Mouse (Mus musculus): ENCODE results near the gene Efcab7. TPM values are rescaled to one million over a fixed set of nuclear protein-coding genes. Genes with fewer than 3 reads are reported as not detected.
A peak's percentile ranks its signal among the peaks of the same experiment; 100 is the strongest.

Gene Efcab7
- total and polyA plus RNA-seq, 3 experiments = 1.6 to 3.8 (median 3.1) TPM

DNA sequence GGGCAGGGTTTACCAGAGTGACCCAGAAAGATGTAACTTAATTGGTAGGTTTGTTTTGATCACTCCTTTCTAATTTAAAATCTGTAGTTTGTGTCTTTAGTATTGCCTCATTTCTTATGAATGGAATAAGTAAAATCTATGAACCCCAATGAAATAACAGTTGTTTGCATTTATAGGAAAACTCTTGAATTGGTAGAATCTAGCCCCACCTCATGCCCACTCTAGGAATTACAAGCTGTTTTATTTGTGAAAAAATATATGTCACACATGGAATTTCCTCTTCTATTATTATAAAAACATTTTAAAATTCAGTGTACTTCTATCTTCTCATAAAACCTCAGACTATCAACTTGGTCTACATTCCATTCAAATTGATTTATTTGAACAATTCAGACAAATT, 52.9 kb downstream of the Efcab7 start:
- H3K79me2 ChIP-seq (replicated peaks; ENCODE audit: control insufficient read depth, insufficient read depth, low read length) = no peaks in the 10 kb centered on the region
- DNase-seq = no peak
- no peaks in the 10 kb centered on the region for H3K27me3 ChIP-seq (ENCODE audit: control insufficient read depth, insufficient read depth, low read length)
- no peaks in the 10 kb centered on the region for H3K4me1 ChIP-seq (ENCODE audit: control insufficient read depth, insufficient read depth, low read length)
- no peak overlapping the region for H3K27ac ChIP-seq
- no peaks in the 10 kb centered on the region for H3K36me3 ChIP-seq (ENCODE audit: control insufficient read depth, insufficient read depth, low read length)
- TF ChIP-seq POLR2A (IDR thresholded peaks at IDR 0.05; ENCODE audit: insufficient read depth, low read depth, low read length) (no peak), CTCF (IDR thresholded peaks at IDR 0.05) (peak; percentile 83), EP300 (IDR thresholded peaks at IDR 0.05; ENCODE audit: insufficient read depth, low read depth, low read length) (no peak)
- H3K4me3 ChIP-seq = no peak overlapping the region
- H3K9ac ChIP-seq (ENCODE audit: low read depth, low read length) = no peak overlapping the region
- intact Hi-C loops (cut with DNase I) = no loop called here

DNA sequence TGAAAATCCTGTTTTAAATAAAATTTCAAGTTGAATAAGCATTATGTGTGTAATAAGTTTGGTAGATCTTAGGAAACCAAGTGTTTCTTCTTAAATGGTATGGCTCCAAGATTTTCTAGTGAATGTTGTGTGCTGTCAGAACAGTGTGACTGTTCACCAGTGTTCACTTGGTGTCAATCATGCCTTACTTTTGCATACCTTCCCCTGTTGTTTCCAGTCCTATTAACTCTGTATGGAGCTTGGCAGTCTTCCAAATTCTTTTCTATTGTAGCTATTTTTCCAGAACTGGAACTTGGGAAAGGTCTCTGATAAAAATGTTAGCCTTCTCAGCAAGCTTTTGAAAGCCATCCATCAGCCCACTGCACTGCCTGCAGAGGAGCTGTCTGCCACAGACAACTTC, 53.4 kb downstream of the Efcab7 start:
- Histone ChIP-seq H3K9ac (ENCODE audit: low read depth, low read length) (no peak overlapping the region), H3K36me3 (ENCODE audit: control insufficient read depth, insufficient read depth, low read length) (no peaks in the 10 kb centered on the region), H3K27ac (no peak overlapping the region), H3K27me3 (ENCODE audit: control insufficient read depth, insufficient read depth, low read length) (no peaks in the 10 kb centered on the region), H3K79me2 (replicated peaks; ENCODE audit: control insufficient read depth, insufficient read depth, low read length) (no peaks in the 10 kb centered on the region), H3K4me3 (no peak overlapping the region), H3K4me1 (ENCODE audit: control insufficient read depth, insufficient read depth, low read length) (no peaks in the 10 kb centered on the region)
- TF ChIP-seq POLR2A (IDR thresholded peaks at IDR 0.05; ENCODE audit: insufficient read depth, low read depth, low read length) (no peak), EP300 (IDR thresholded peaks at IDR 0.05; ENCODE audit: insufficient read depth, low read depth, low read length) (no peak), CTCF (IDR thresholded peaks at IDR 0.05) (no peak)
- intact Hi-C loops (cut with DNase I) = no loop called here
- DNase-seq = no peak

DNA sequence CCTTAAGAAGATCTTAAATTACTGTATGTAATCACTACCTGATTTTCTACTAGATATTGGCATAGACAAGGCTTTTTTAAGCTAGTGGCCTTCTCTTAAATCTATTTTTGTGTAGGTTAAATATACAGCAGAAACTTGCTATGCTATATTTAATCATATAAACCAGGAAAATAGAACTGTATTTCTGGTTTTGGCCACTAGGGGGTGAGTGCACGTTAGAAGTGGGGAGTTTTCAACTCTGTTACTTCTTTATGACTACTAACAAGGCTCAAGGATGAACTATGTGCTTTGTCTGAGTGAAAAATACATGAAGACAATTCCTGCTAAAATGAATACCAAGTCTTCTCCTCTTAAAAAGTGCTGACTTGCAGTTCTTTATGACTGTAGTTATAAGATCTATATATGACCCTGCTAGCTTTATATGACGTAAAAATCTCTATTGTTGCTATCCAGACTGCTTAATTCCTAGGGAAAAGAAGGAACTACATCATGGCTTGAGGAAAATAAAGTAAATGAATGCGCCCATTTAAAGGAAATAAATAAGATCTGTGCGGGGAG, 85.0 kb downstream of the Efcab7 start:
- Histone ChIP-seq H3K79me2 (replicated peaks; ENCODE audit: control insufficient read depth, insufficient read depth, low read length) (no peaks in the 10 kb centered on the region), H3K9ac (ENCODE audit: low read depth, low read length) (no peak overlapping the region), H3K4me3 (no peak overlapping the region), H3K36me3 (ENCODE audit: control insufficient read depth, insufficient read depth, low read length) (no peaks in the 10 kb centered on the region), H3K27me3 (ENCODE audit: control insufficient read depth, insufficient read depth, low read length) (no peaks in the 10 kb centered on the region), H3K27ac (no peak overlapping the region), H3K4me1 (ENCODE audit: control insufficient read depth, insufficient read depth, low read length) (no peaks in the 10 kb centered on the region)
- TF ChIP-seq EP300 (IDR thresholded peaks at IDR 0.05; ENCODE audit: insufficient read depth, low read depth, low read length) = no peak
- peak; percentile 87 for TF ChIP-seq CTCF (IDR thresholded peaks at IDR 0.05)
- DNase-seq = no peak
- WGBS = 69% methylated on average over 4 of the region's 4 CpGs
- intact Hi-C loops (cut with DNase I) = no loop called here

DNA sequence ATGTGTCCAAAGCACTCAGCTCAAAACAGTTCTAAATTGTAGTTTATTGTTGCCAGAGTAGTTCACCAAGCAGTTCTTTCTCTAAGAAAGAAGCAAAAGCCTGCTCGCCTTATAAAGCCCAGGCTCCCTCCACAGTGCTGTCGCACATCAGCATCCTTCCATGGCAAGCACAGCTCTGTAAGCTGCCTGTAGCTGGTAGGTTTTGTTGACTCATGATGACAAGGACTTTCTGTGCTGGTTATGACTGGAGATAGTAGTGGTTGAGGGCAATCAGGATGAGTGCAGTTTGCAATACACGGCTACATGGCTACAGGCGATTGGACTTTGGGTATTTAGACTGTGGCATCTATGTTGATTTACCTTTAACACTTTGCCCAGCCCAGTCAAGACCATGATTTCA, 97.4 kb downstream of the Efcab7 start:
- H3K36me3 ChIP-seq (ENCODE audit: control insufficient read depth, insufficient read depth, low read length) = no peaks in the 10 kb centered on the region
- DNase-seq = no peak
- no peak overlapping the region for H3K27ac ChIP-seq
- 87% methylated on average over 4 of the region's 4 CpGs for WGBS
- intact Hi-C loops (cut with DNase I) = loop anchor here (10.0 kb wide), 1 partner anchor 212 kb away; the partner anchor contains the start of gene Alg6
- no peak overlapping the region for H3K9ac ChIP-seq (ENCODE audit: low read depth, low read length)
- H3K27me3 ChIP-seq (ENCODE audit: control insufficient read depth, insufficient read depth, low read length) = no peaks in the 10 kb centered on the region
- TF ChIP-seq CTCF (IDR thresholded peaks at IDR 0.05) (no peak), POLR2A (IDR thresholded peaks at IDR 0.05; ENCODE audit: insufficient read depth, low read depth, low read length) (no peak), EP300 (IDR thresholded peaks at IDR 0.05; ENCODE audit: insufficient read depth, low read depth, low read length) (no peak)
- peaks cover 1% of the 10 kb centered on the region; the same call in 1 of the 2 replicates for H3K4me1 ChIP-seq (ENCODE audit: control insufficient read depth, insufficient read depth, low read length)
- no peak overlapping the region for H3K4me3 ChIP-seq
- H3K79me2 ChIP-seq (replicated peaks; ENCODE audit: control insufficient read depth, insufficient read depth, low read length) = no peaks in the 10 kb centered on the region

DNA sequence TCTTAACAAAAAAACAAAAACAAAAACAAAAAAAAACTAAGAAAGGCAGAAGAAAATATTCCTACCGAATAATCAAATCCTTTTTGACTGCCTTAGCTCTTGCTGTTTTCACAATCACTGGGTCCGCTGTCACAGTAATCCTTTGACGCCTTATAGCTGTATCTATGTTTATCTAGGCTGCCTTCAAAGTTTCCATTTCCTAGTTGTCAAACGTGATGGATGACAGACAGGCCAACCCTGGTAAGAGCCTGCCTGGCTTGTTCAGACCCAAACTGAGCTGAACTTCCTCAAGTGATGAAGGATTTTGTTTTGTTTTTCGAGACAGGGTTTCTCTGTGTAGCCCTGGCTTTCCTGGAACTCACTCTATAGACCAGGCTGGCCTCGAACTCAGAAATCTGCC, 99.5 kb downstream of the Efcab7 start:
- WGBS = 34% methylated on average over 6 of the region's 6 CpGs
- Histone ChIP-seq H3K27me3 (ENCODE audit: control insufficient read depth, insufficient read depth, low read length) (no peaks in the 10 kb centered on the region), H3K9ac (ENCODE audit: low read depth, low read length) (no peak overlapping the region), H3K4me1 (ENCODE audit: control insufficient read depth, insufficient read depth, low read length) (peaks cover 1% of the 10 kb centered on the region; the same call in 1 of the 2 replicates), H3K27ac (peak overlapping the region; percentile 93; the same call in 1 of the 2 replicates), H3K36me3 (ENCODE audit: control insufficient read depth, insufficient read depth, low read length) (no peaks in the 10 kb centered on the region; the same call in 1 of the 2 replicates), H3K4me3 (no peak overlapping the region), H3K79me2 (replicated peaks; ENCODE audit: control insufficient read depth, insufficient read depth, low read length) (no peaks in the 10 kb centered on the region)
- DNase-seq = no peak
- intact Hi-C loops (cut with DNase I) = loop anchor here (10.0 kb wide), 1 partner anchor 214 kb away; the partner anchor contains the start of gene Alg6
- TF ChIP-seq POLR2A (IDR thresholded peaks at IDR 0.05; ENCODE audit: insufficient read depth, low read depth, low read length) (no peak), EP300 (IDR thresholded peaks at IDR 0.05; ENCODE audit: insufficient read depth, low read depth, low read length) (no peak), CTCF (IDR thresholded peaks at IDR 0.05) (no peak)

DNA sequence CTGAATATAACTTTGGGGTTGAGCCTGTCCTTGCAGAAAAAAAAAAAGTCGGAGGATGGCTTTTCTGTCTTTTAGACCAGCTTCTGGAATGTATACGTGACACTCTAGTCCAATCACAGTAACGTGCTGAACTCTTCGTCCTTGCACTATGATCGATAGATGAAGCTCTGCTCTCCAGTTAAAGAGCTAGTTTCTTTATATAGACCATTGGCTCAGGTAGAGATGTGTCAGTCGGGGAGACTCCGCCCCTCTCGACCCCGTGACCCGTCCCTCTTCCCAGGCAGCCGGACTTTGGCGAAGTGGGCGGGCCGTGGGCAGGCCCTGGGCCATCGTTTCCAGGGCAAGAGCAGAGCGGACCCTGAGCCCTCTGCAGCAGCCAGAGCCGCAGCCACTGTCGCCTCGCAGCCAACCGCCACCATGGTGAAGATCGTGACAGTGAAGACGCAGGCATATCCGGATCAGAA, 100.2 kb downstream of the Efcab7 start, which contains the start of gene Pgm1:
Gene Pgm1, plus strand, starts transcription at position 266 of the 464 bp plus-strand sequence.
- H3K27ac ChIP-seq = peak within 1 kb of the TSS; percentile 93
- no peaks in the 10 kb centered on the region for H3K27me3 ChIP-seq (ENCODE audit: control insufficient read depth, insufficient read depth, low read length)
- peaks cover 1% of the 10 kb centered on the region; the same call in 1 of the 2 replicates for H3K4me1 ChIP-seq (ENCODE audit: control insufficient read depth, insufficient read depth, low read length)
- peak within 1 kb of the TSS; percentile 92 for H3K9ac ChIP-seq (ENCODE audit: low read depth, low read length)
- TF ChIP-seq POLR2A (IDR thresholded peaks at IDR 0.05; ENCODE audit: insufficient read depth, low read depth, low read length) = peak; percentile 87
- no peak for TF ChIP-seq EP300 (IDR thresholded peaks at IDR 0.05; ENCODE audit: insufficient read depth, low read depth, low read length)
- TF ChIP-seq CTCF (IDR thresholded peaks at IDR 0.05) = no peak
- H3K36me3 ChIP-seq (ENCODE audit: control insufficient read depth, insufficient read depth, low read length) = no peaks in the 10 kb centered on the region; the same call in 1 of the 2 replicates
- peak; percentile 90 to 93 for DNase-seq
- intact Hi-C loops (cut with DNase I) = loop anchor here (10.0 kb wide), 1 partner anchor 214 kb away; the partner anchor contains the start of gene Alg6
- 3% methylated on average over 23 of the region's 23 CpGs for WGBS
- H3K4me3 ChIP-seq = peak within 1 kb of the TSS; percentile 88
- no peaks in the 10 kb centered on the region for H3K79me2 ChIP-seq (replicated peaks; ENCODE audit: control insufficient read depth, insufficient read depth, low read length)

All from heart, adult 2 months (tissue).